Mouse (Mus musculus): ENCODE measurements around the gene Pacrg. TPM values are rescaled to one million over a fixed set of nuclear protein-coding genes. Genes with fewer than 3 reads are reported as not detected.

The Pacrg gene
- polyA plus RNA-seq, 1 experiment from 2014 or later, result 10.7 TPM

GRCm38 (mm10) chr17:10399706-10400105, 440.4 kb downstream of the Pacrg start:
- ATAC-seq (replicated peaks), result no peak
- Histone ChIP-seq H3K9ac (no peak overlapping the region), H3K9me3 (no peaks in the 10 kb centered on the region), H3K4me3 (no peak overlapping the region), H3K4me2 (no peak overlapping the region), H3K36me3 (replicated peaks) (no peaks in the 10 kb centered on the region), H3K4me1 (peaks cover 11% of the 10 kb centered on the region; the same call in 1 of the 2 replicates), H3K27ac (peak overlapping the region; percentile 32), H3K27me3 (replicated peaks) (no peaks in the 10 kb centered on the region)
- WGBS, result 72% methylated on average over 10 of the region's 10 CpGs

GRCm38 (mm10) chr17:10398871-10399270, 441.2 kb downstream of the Pacrg start:
- Histone ChIP-seq H3K9me3 (no peaks in the 10 kb centered on the region), H3K36me3 (replicated peaks) (no peaks in the 10 kb centered on the region), H3K4me2 (no peak overlapping the region), H3K27me3 (replicated peaks) (no peaks in the 10 kb centered on the region), H3K9ac (no peak overlapping the region), H3K27ac (0 out of 2 replicates have a peak overlapping the region, but pooled peaks have one; percentile 5), H3K4me3 (no peak overlapping the region), H3K4me1 (peaks cover 11% of the 10 kb centered on the region; the same call in 1 of the 2 replicates)
- ATAC-seq (replicated peaks), result no peak
- WGBS, result 48% methylated on average over 5 of the region's 5 CpGs

GRCm38 (mm10) chr17:10397924-10398627, 442.0 kb downstream of the Pacrg start:
- peak overlapping the region; percentile 5; the same call in 1 of the 2 replicates for H3K27ac ChIP-seq

GRCm38 (mm10) chr17:10397336-10397735, 442.8 kb downstream of the Pacrg start:
- no peak for ATAC-seq (replicated peaks)
- Histone ChIP-seq H3K4me2 (no peak overlapping the region), H3K36me3 (replicated peaks) (no peaks in the 10 kb centered on the region), H3K27me3 (replicated peaks) (no peaks in the 10 kb centered on the region), H3K9ac (no peak overlapping the region), H3K9me3 (no peaks in the 10 kb centered on the region), H3K27ac (peak overlapping the region; percentile 35), H3K4me1 (peaks cover 11% of the 10 kb centered on the region; the same call in 1 of the 2 replicates), H3K4me3 (no peak overlapping the region)
- WGBS, result 68% methylated on average over 11 of the region's 11 CpGs

More at GRCm38 (mm10) chr17:10397924-10398627, 442.0 kb downstream of the Pacrg start:
- no peak overlapping the region for H3K4me3 ChIP-seq
- ATAC-seq (replicated peaks), result no peak
- 71% methylated on average over 10 of the region's 10 CpGs for WGBS
- no peaks in the 10 kb centered on the region for H3K9me3 ChIP-seq
- no peaks in the 10 kb centered on the region for H3K36me3 ChIP-seq (replicated peaks)
- peaks cover 11% of the 10 kb centered on the region; the same call in 1 of the 2 replicates for H3K4me1 ChIP-seq
- no peak overlapping the region for H3K9ac ChIP-seq
- no peak overlapping the region for H3K4me2 ChIP-seq
- H3K27me3 ChIP-seq (replicated peaks), result no peaks in the 10 kb centered on the region

GRCm38 (mm10) chr17:10396863-10397262, 443.2 kb downstream of the Pacrg start:
- no peaks in the 10 kb centered on the region for H3K9me3 ChIP-seq
- H3K27ac ChIP-seq, result peak overlapping the region; percentile 35
- H3K36me3 ChIP-seq (replicated peaks), result no peaks in the 10 kb centered on the region
- H3K4me1 ChIP-seq, result peaks cover 11% of the 10 kb centered on the region; the same call in 1 of the 2 replicates
- H3K9ac ChIP-seq, result no peak overlapping the region
- WGBS, result 91% methylated on average over 6 of the region's 6 CpGs
- no peak for ATAC-seq (replicated peaks)
- H3K27me3 ChIP-seq (replicated peaks), result no peaks in the 10 kb centered on the region
- H3K4me2 ChIP-seq, result no peak overlapping the region
- no peak overlapping the region for H3K4me3 ChIP-seq

GRCm38 (mm10) chr17:10394855-10395254, 445.3 kb downstream of the Pacrg start:
- no peak overlapping the region for H3K4me2 ChIP-seq
- H3K4me1 ChIP-seq, result peaks cover 11% of the 10 kb centered on the region; the same call in 1 of the 2 replicates
- H3K36me3 ChIP-seq (replicated peaks), result no peaks in the 10 kb centered on the region
- no peak overlapping the region for H3K4me3 ChIP-seq
- ATAC-seq (replicated peaks), result peak; percentile 66
- H3K9ac ChIP-seq, result no peak overlapping the region
- no peaks in the 10 kb centered on the region for H3K9me3 ChIP-seq
- H3K27me3 ChIP-seq (replicated peaks), result no peaks in the 10 kb centered on the region
- WGBS, result 28% methylated on average over 8 of the region's 8 CpGs
- peak overlapping the region; percentile 54 for H3K27ac ChIP-seq

GRCm38 (mm10) chr17:10393766-10394165, 446.3 kb downstream of the Pacrg start:
- H3K9ac ChIP-seq, result no peak overlapping the region
- ATAC-seq (replicated peaks), result no peak
- no peaks in the 10 kb centered on the region for H3K36me3 ChIP-seq (replicated peaks)
- no peak overlapping the region for H3K4me3 ChIP-seq
- peak overlapping the region; percentile 26 for H3K27ac ChIP-seq
- no peaks in the 10 kb centered on the region for H3K27me3 ChIP-seq (replicated peaks)
- no peaks in the 10 kb centered on the region for H3K9me3 ChIP-seq
- H3K4me1 ChIP-seq, result peaks cover 11% of the 10 kb centered on the region; the same call in 1 of the 2 replicates
- WGBS, result 80% methylated on average over 4 of the region's 4 CpGs
- no peak overlapping the region for H3K4me2 ChIP-seq

- H3K4me3 ChIP-seq, result no peak overlapping the region
- no peaks in the 10 kb centered on the region for H3K9me3 ChIP-seq
- no peak for ATAC-seq (replicated peaks)
- peaks cover 11% of the 10 kb centered on the region; the same call in 1 of the 2 replicates for H3K4me1 ChIP-seq
- no peaks in the 10 kb centered on the region for H3K36me3 ChIP-seq (replicated peaks)
- H3K27ac ChIP-seq, result no peak overlapping the region
- no peak overlapping the region for H3K4me2 ChIP-seq
- no peak overlapping the region for H3K9ac ChIP-seq
- H3K27me3 ChIP-seq (replicated peaks), result no peaks in the 10 kb centered on the region
- 88% methylated on average over 14 of the region's 14 CpGs for WGBS
Measured at GRCm38 (mm10) chr17:10392342-10393034, 447.6 kb downstream of the Pacrg start.

GRCm38 (mm10) chr17:10390232-10391172, 449.6 kb downstream of the Pacrg start:
- H3K36me3 ChIP-seq (replicated peaks), result no peaks in the 10 kb centered on the region
- no peaks in the 10 kb centered on the region for H3K9me3 ChIP-seq
- WGBS, result 44% methylated on average over 19 of the region's 19 CpGs
- no peak overlapping the region for H3K4me2 ChIP-seq
- no peak overlapping the region for H3K4me3 ChIP-seq
- H3K27ac ChIP-seq, result peak overlapping the region; percentile 26; the same call in 1 of the 2 replicates
- ATAC-seq (replicated peaks), result 0 out of 2 replicates have a peak, but pooled peaks have one; percentile 38
- no peaks in the 10 kb centered on the region for H3K27me3 ChIP-seq (replicated peaks)
- H3K9ac ChIP-seq, result no peak overlapping the region
- H3K4me1 ChIP-seq, result 0 out of 2 replicates have a peak, but pooled peaks cover 4% of the 10 kb centered on the region

- Histone ChIP-seq H3K9ac (no peak overlapping the region), H3K36me3 (replicated peaks) (no peaks in the 10 kb centered on the region), H3K4me1 (no peaks in the 10 kb centered on the region), H3K9me3 (no peaks in the 10 kb centered on the region), H3K27me3 (replicated peaks) (no peaks in the 10 kb centered on the region), H3K27ac (0 out of 2 replicates have a peak overlapping the region, but pooled peaks have one; percentile 14), H3K4me3 (no peak overlapping the region), H3K4me2 (no peak overlapping the region)
- 81% methylated on average over 9 of the region's 9 CpGs for WGBS
- no peak for ATAC-seq (replicated peaks)
Measured at GRCm38 (mm10) chr17:10389740-10390139, 450.4 kb downstream of the Pacrg start.

GRCm38 (mm10) chr17:10386548-10386947, 453.6 kb downstream of the Pacrg start:
- Histone ChIP-seq H3K4me2 (no peak overlapping the region), H3K27me3 (replicated peaks) (no peaks in the 10 kb centered on the region), H3K27ac (no peak overlapping the region), H3K36me3 (replicated peaks) (no peaks in the 10 kb centered on the region), H3K4me3 (no peak overlapping the region), H3K9me3 (no peaks in the 10 kb centered on the region), H3K9ac (no peak overlapping the region), H3K4me1 (no peaks in the 10 kb centered on the region)
- WGBS, result 89% methylated on average over 6 of the region's 6 CpGs
- ATAC-seq (replicated peaks), result no peak
